Mouse (Mus musculus) heart, postnatal 0 days (tissue): ENCODE results near the gene 4930402H24Rik.

Experiments
- CTCF ChIP-seq: IDR thresholded peaks from 2 replicates; pipeline ENCODE4 v1.5.1; 2016; ENCODE audit warnings: antibody characterized with exemption, control low read depth, low read depth
- EP300 ChIP-seq: IDR thresholded peaks from 2 replicates; pipeline ENCODE4 v1.6.1; 2016; ENCODE audit warnings: antibody characterized with exemption, low read depth

DNA sequence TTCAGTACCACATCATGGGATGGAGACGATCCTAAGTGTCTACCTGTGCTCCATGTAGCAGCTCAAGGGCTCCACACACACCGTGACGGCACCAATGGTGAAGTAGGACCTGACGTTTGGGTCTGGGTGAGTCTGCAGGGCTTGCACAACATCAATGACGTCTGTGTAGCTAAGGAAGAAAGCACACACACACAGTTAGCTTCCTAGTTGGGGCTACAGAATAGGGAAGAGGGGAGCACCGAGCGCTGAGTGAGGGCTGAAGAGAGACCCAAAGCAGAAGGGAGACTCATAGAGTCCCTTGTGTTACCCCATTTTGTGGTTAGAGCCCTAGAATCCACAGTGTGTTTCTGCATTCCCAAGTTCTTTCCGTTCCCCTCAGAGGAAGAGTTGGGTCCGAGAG, 175.5 kb downstream of the 4930402H24Rik start:
- TF ChIP-seq CTCF (no peak), EP300 (no peak)
